Mouse (Mus musculus) lung, adult 2 months (tissue): ENCODE measurements around the gene Cdca7l.

Experiments
- CTCF ChIP-seq: fragments of 200-500 bp; IDR thresholded peaks from 2 replicates; pipeline ENCODE4 v1.5.1; 2011; ENCODE audit warnings: mild to moderate bottlenecking, low read length, control low read depth; ENCODE audit not compliant: insufficient read depth
- POLR2A ChIP-seq: fragments of 200-500 bp; IDR thresholded peaks from 2 replicates; pipeline ENCODE4 v1.6.1; 2011; ENCODE audit warnings: low read depth, mild to moderate bottlenecking, control low read depth, low read length, borderline replicate concordance; ENCODE audit errors: extremely low read depth

DNA sequence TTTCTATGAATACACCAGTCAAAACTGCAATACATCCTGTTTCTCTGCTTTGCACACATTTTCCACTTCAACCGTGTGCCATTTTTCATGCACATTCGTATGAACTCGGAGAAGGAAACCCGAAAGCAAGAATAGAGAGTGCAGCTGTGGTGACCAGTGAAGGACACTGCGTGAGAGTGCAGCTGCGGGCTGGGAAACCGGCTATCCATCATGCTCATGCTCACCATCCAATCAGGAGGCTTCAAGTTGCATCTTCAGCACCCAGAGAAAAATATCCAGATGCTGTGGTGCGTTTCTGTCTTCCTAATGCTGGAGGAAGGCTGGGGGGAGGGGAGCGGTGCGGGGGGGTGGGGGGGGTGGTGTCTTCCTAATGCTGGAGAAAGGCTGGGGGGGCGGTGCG lies 3.5 kb downstream of the Cdca7l start:
- TF ChIP-seq POLR2A (no peak), CTCF (no peak)
